Mouse (Mus musculus) gonadal fat pad, adult 2 months (tissue): Measurements from ENCODE around the gene St8sia1. TPM values are rescaled to one million over a fixed set of nuclear protein-coding genes. Genes with fewer than 3 reads are reported as not detected.
"Not testable (repeated sequence)": the region's sequence is repeated elsewhere in the genome, so short reads cannot be mapped to it uniquely, and the experiment has no call there.

ENCODE experiments used
- DNase-seq: peaks from one replicate; pipeline ENCODE4 v3.0.0-alpha.2; 2012; ENCODE audit warnings: low read depth
- polyA plus RNA-seq: library from polyadenylated mRNA; depleted of rRNA; stranded (reverse); fragments of >200 nt; gene quantifications from 2 replicates; pipeline ENCODE4 v1.2.3, GENCODE M21; 2012; rRNA removed

Gene St8sia1
- 0.04 and 0.08 TPM in 2 replicates for polyA plus RNA-seq

- no peak for DNase-seq
Measured at GRCm38 (mm10) chr6:142964076-142964530, at the start of gene St8sia1. TSS of gene St8sia1 (minus strand) at chr6:142964452.

- no peak for DNase-seq
Measured at GRCm38 (mm10) chr6:143012513-143013215, 48.4 kb upstream of the St8sia1 start.

- no peak for DNase-seq
Measured at GRCm38 (mm10) chr6:143008865-143009264, 44.6 kb upstream of the St8sia1 start.

GRCm38 (mm10) chr6:143005209-143005608 is 41.0 kb upstream of the St8sia1 start:
- not testable (repeated sequence) for DNase-seq

GRCm38 (mm10) chr6:143004801-143005200 is 40.5 kb upstream of the St8sia1 start:
- no peak for DNase-seq

GRCm38 (mm10) chr6:142998221-142998999 is 34.2 kb upstream of the St8sia1 start:
- peak; percentile 42 for DNase-seq

- no peak for DNase-seq
Measured at GRCm38 (mm10) chr6:142996887-142997286, 32.6 kb upstream of the St8sia1 start.

GRCm38 (mm10) chr6:142995567-142995966 is 31.3 kb upstream of the St8sia1 start:
- DNase-seq: peak; percentile 68

GRCm38 (mm10) chr6:142994821-142995220 is 30.6 kb upstream of the St8sia1 start:
- peak; percentile 83 for DNase-seq

GRCm38 (mm10) chr6:142993705-142994698 is 29.8 kb upstream of the St8sia1 start:
- DNase-seq: no peak

- DNase-seq: no peak
Measured at GRCm38 (mm10) chr6:142992971-142993370, 28.7 kb upstream of the St8sia1 start.

GRCm38 (mm10) chr6:142992099-142992498 is 27.8 kb upstream of the St8sia1 start:
- DNase-seq: no peak

- no peak for DNase-seq
Measured at GRCm38 (mm10) chr6:142991391-142992059, 27.3 kb upstream of the St8sia1 start.

GRCm38 (mm10) chr6:142990516-142990915 is 26.3 kb upstream of the St8sia1 start:
- DNase-seq: no peak

GRCm38 (mm10) chr6:142989495-142989894 is 25.2 kb upstream of the St8sia1 start:
- no peak for DNase-seq

- DNase-seq: no peak
Measured at GRCm38 (mm10) chr6:142988753-142989152, 24.5 kb upstream of the St8sia1 start.

- no peak for DNase-seq
Measured at GRCm38 (mm10) chr6:142988231-142988630, 24.0 kb upstream of the St8sia1 start.

GRCm38 (mm10) chr6:142987616-142988015 is 23.4 kb upstream of the St8sia1 start:
- DNase-seq: no peak

GRCm38 (mm10) chr6:142986706-142987105 is 22.5 kb upstream of the St8sia1 start:
- not testable (repeated sequence) for DNase-seq

GRCm38 (mm10) chr6:142985561-142986238 is 21.4 kb upstream of the St8sia1 start:
- DNase-seq: not testable (repeated sequence)
